Comparison of ENCODE assay signal across 8 mouse cellular contexts in the genomic region with DNA sequence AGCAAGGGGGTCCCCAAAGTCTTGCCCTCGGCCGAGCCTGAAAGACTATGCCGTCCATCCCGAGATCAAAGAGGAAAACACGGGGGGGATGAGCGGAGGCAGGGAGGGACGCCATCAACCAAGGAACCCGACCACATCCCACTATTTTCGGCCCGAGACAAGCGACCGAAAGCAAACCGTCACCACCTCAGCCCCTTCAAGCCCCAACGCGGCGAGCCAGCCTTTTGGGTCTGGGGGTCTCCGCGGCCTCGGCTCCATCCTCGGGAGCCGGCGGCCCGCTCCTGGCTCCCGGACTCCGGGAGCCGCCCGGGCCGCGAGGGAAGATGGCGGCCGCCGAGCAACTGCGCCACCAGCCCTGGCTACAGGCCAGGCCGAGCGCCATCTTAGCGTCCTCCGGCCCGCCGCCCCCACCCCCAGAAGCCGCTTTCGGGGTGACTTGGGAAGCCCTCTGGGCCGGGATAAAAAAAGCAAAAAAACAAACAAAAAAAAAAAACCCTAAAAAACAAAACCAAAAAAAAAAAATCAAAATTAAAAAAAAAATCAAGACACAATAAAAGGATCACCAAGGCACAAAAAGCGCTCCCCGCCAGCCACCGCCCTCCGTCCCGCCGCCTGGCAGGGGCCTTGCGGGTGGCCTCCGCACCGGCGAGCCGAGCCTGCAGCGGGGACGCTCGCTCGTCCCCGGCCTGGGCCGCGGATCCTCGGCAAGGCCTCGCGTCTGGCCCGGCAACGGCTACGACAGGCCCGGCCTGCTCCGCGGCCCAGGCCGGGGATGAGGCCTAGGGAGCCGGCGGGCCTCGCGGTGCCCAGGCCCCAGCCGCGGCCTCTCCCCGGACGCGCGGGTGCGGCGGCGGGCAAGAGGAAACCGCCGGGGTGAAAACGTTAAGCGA. TPM values are rescaled to one million over a fixed set of nuclear protein-coding genes. Genes with fewer than 3 reads are reported as not detected.
DNase-seq lines count a peak whose midpoint lies in the region; ATAC-seq lines count a peak whose summit lies in the region.

No protein-coding gene starts in this region.

- WGBS in embryonic facial prominence, embryonic 14.5 days = under 1% methylated on average over 82 of the region's 87 CpGs
- WGBS in heart, embryonic 10.5 days = under 1% methylated on average over 75 of the region's 87 CpGs
- under 1% methylated on average over 87 of the region's 87 CpGs for WGBS in kidney, embryonic 15.5 days
- WGBS in liver, embryonic 12.5 days (ENCODE audit: insufficient replicate concordance) = under 1% methylated on average over 87 of the region's 87 CpGs

- peak; percentile 12 for ATAC-seq in embryonic facial prominence, embryonic 14.5 days (ENCODE audit: low read depth)
- ATAC-seq in kidney, embryonic 15.5 days (replicated peaks; ENCODE audit: low FRiP score) = peak; percentile 19; the same call in 1 of the 2 replicates
- ATAC-seq in liver, embryonic 12.5 days = peak; percentile 74

- H3K9me3 ChIP-seq in embryonic facial prominence, embryonic 14.5 days (ENCODE audit: control insufficient read depth, low read length) = no peaks in the 10 kb centered on the region
- no peaks in the 10 kb centered on the region for H3K9me3 ChIP-seq in heart, embryonic 10.5 days
- H3K9me3 ChIP-seq in kidney, embryonic 15.5 days (replicated peaks) = no peaks in the 10 kb centered on the region
- H3K9me3 ChIP-seq in liver, embryonic 12.5 days (replicated peaks) = no peaks in the 10 kb centered on the region

- H3K4me2 ChIP-seq in embryonic facial prominence, embryonic 14.5 days (ENCODE audit: low read depth, low read length) = peak overlapping the region; percentile 68
- H3K4me2 ChIP-seq in kidney, embryonic 15.5 days = peak overlapping the region; percentile 67
- H3K4me2 ChIP-seq in liver, embryonic 12.5 days = peak overlapping the region; percentile 74

- DNase-seq in 3134 (ENCODE audit: extremely low read depth, insufficient read length, low spot score) = peak; percentile 76
- peak; percentile 82 to 91 for DNase-seq in adrenal gland, postnatal 36 days
- peak; percentile 88 for DNase-seq in embryonic facial prominence, embryonic 14.5 days (ENCODE audit: low spot score)
- peak; percentile 83 for DNase-seq in heart, embryonic 10.5 days (ENCODE audit: low spot score)
- peak; percentile 75 to 80 for DNase-seq in natural killer cell, adult 2 months (ENCODE audit: low spot score in 2 of 2)
- DNase-seq in splenic B cell, adult 2 months (ENCODE audit: low read depth, low spot score) = peak; percentile 87

- H3K4me3 ChIP-seq in embryonic facial prominence, embryonic 14.5 days (ENCODE audit: low read depth, low read length) = peak overlapping the region; percentile 100
- H3K4me3 ChIP-seq in heart, embryonic 10.5 days = peak overlapping the region; percentile 94
- peak overlapping the region; percentile 91 for H3K4me3 ChIP-seq in kidney, embryonic 15.5 days (replicated peaks)
- H3K4me3 ChIP-seq in liver, embryonic 12.5 days = peak overlapping the region; percentile 97

- H3K36me3 ChIP-seq in embryonic facial prominence, embryonic 14.5 days (ENCODE audit: control insufficient read depth, insufficient read depth, low read length) = no peaks in the 10 kb centered on the region
- no peaks in the 10 kb centered on the region for H3K36me3 ChIP-seq in heart, embryonic 10.5 days
- H3K36me3 ChIP-seq in kidney, embryonic 15.5 days = no peaks in the 10 kb centered on the region
- H3K36me3 ChIP-seq in liver, embryonic 12.5 days = no peaks in the 10 kb centered on the region
- no peaks in the 10 kb centered on the region for H3K36me3 ChIP-seq in splenic B cell, adult 2 months (ENCODE audit: control insufficient read depth, insufficient read depth, low read length, poor library complexity, severe bottlenecking)

- no peaks in the 10 kb centered on the region for H3K27me3 ChIP-seq in embryonic facial prominence, embryonic 14.5 days (replicated peaks; ENCODE audit: control insufficient read depth, insufficient read depth, low read length)
- no peaks in the 10 kb centered on the region for H3K27me3 ChIP-seq in heart, embryonic 10.5 days (ENCODE audit: insufficient read depth, poor library complexity, severe bottlenecking)
- no peaks in the 10 kb centered on the region for H3K27me3 ChIP-seq in kidney, embryonic 15.5 days
- H3K27me3 ChIP-seq in liver, embryonic 12.5 days (replicated peaks) = no peaks in the 10 kb centered on the region
- no peaks in the 10 kb centered on the region for H3K27me3 ChIP-seq in splenic B cell, adult 2 months (ENCODE audit: control insufficient read depth, insufficient read depth, low read length, poor library complexity, severe bottlenecking)

- H3K9ac ChIP-seq in embryonic facial prominence, embryonic 14.5 days (ENCODE audit: low read depth, low read length) = peak overlapping the region; percentile 100
- peak overlapping the region; percentile 100 for H3K9ac ChIP-seq in kidney, embryonic 15.5 days
- H3K9ac ChIP-seq in liver, embryonic 12.5 days = peak overlapping the region; percentile 100

- peaks cover 15% of the 10 kb centered on the region; the same call in 1 of the 2 replicates for H3K4me1 ChIP-seq in embryonic facial prominence, embryonic 14.5 days (ENCODE audit: control insufficient read depth, insufficient read depth, low read length)
- H3K4me1 ChIP-seq in heart, embryonic 10.5 days = peaks cover 36% of the 10 kb centered on the region
- H3K4me1 ChIP-seq in kidney, embryonic 15.5 days = peaks cover 44% of the 10 kb centered on the region
- peaks cover 47% of the 10 kb centered on the region for H3K4me1 ChIP-seq in liver, embryonic 12.5 days

- peak overlapping the region; percentile 100 for H3K27ac ChIP-seq in embryonic facial prominence, embryonic 14.5 days (replicated peaks; ENCODE audit: low read depth, low read length)
- H3K27ac ChIP-seq in heart, embryonic 10.5 days = peak overlapping the region; percentile 100
- H3K27ac ChIP-seq in kidney, embryonic 15.5 days = peak overlapping the region; percentile 100
- peak overlapping the region; percentile 99 for H3K27ac ChIP-seq in liver, embryonic 12.5 days

RNA-seq across cellular contexts. Expression of a gene that starts 1.6 kb away (rescaled TPM):
- total RNA-seq in adrenal gland, postnatal 36 days (2021) = 10 to 100 TPM; 23.0 to 24.3 TPM
- 5.3 and 5.7 TPM in 2 replicates for polyA plus RNA-seq in embryonic facial prominence, embryonic 14.5 days (2014; fragmentation: Nextera tagmentation; extraction: Ambion mirVana)
- polyA plus RNA-seq in heart, embryonic 10.5 days (2016; fragmentation: Nextera tagmentation; extraction: Ambion mirVana) = 3.3 and 3.4 TPM in 2 replicates
- 4.2 and 4.9 TPM in 2 replicates for polyA plus RNA-seq in kidney, embryonic 15.5 days (2015; fragmentation: Nextera tagmentation; extraction: Ambion mirVana)
- 4.8 and 5.2 TPM in 2 replicates for polyA plus RNA-seq in liver, embryonic 12.5 days (2016; fragmentation: Nextera tagmentation; extraction: Ambion mirVana)

RNA-seq across cellular contexts. Expression of a gene that starts 33.8 kb away (rescaled TPM):
- total RNA-seq in adrenal gland, postnatal 36 days (2021) = 10 to 100 TPM; 20.9 to 21.9 TPM
- polyA plus RNA-seq in embryonic facial prominence, embryonic 14.5 days (2014; fragmentation: Nextera tagmentation; extraction: Ambion mirVana) = 55.0 and 63.3 TPM in 2 replicates
- 43.8 and 63.2 TPM in 2 replicates for polyA plus RNA-seq in heart, embryonic 10.5 days (2016; fragmentation: Nextera tagmentation; extraction: Ambion mirVana)
- 59.3 and 59.7 TPM in 2 replicates for polyA plus RNA-seq in kidney, embryonic 15.5 days (2015; fragmentation: Nextera tagmentation; extraction: Ambion mirVana)
- 34.2 and 36.4 TPM in 2 replicates for polyA plus RNA-seq in liver, embryonic 12.5 days (2016; fragmentation: Nextera tagmentation; extraction: Ambion mirVana)

RNA-seq across cellular contexts. Expression of a gene that starts 53.5 kb away (rescaled TPM):
- total RNA-seq in adrenal gland, postnatal 36 days (2021) = not detected
- polyA plus RNA-seq in embryonic facial prominence, embryonic 14.5 days (2014; fragmentation: Nextera tagmentation; extraction: Ambion mirVana) = not detected in 2 replicates
- polyA plus RNA-seq in heart, embryonic 10.5 days (2016; fragmentation: Nextera tagmentation; extraction: Ambion mirVana) = not detected in 2 replicates
- polyA plus RNA-seq in kidney, embryonic 15.5 days (2015; fragmentation: Nextera tagmentation; extraction: Ambion mirVana) = 0.08 TPM in 1 of 2 replicates, not detected in the other
- not detected in 2 replicates for polyA plus RNA-seq in liver, embryonic 12.5 days (2016; fragmentation: Nextera tagmentation; extraction: Ambion mirVana)

Comparison
In these comparisons a context has a peak if more than half of its experiments do, and no peak if none do; other contexts are left out.
1. Peak in every context shown above with its lines: DNase-seq, ATAC-seq, H3K4me3 ChIP-seq and H3K27ac ChIP-seq.
2. ATAC-seq: peak in every context shown above with its lines; median percentile 74 in liver, embryonic 12.5 days; 19 in kidney, embryonic 15.5 days; 12 in embryonic facial prominence, embryonic 14.5 days.